Mouse (Mus musculus): ENCODE measurements around the gene Gm11541. TPM values are rescaled to one million over a fixed set of nuclear protein-coding genes. Genes with fewer than 3 reads are reported as not detected.
"Not testable (repeated sequence)": the region's sequence is repeated elsewhere in the genome, so short reads cannot be mapped to it uniquely, and the experiment has no call there.

Gene Gm11541
- polyA plus RNA-seq, 1 experiment from 2014 or later = not detected

- Histone ChIP-seq H3K4me1 (no peaks in the 10 kb centered on the region), H3K4me3 (replicated peaks) (no peak overlapping the region), H3K4me2 (no peak overlapping the region), H3K9ac (replicated peaks) (no peak overlapping the region), H3K36me3 (no peaks in the 10 kb centered on the region), H3K9me3 (replicated peaks) (no peaks in the 10 kb centered on the region), H3K27me3 (replicated peaks) (no peaks in the 10 kb centered on the region), H3K27ac (replicated peaks) (no peak overlapping the region)
- no peak for ATAC-seq (ENCODE audit: low FRiP score)
- 86% methylated on average over 6 of the region's 6 CpGs for WGBS
Observed at GRCm38 (mm10) chr11:94695508-94695907, 8.8 kb downstream of the Gm11541 start.

GRCm38 (mm10) chr11:94692502-94692901, 11.8 kb downstream of the Gm11541 start:
- not testable (repeated sequence) for H3K9me3 ChIP-seq (replicated peaks); H3K27ac ChIP-seq (replicated peaks); H3K4me1 ChIP-seq; H3K27me3 ChIP-seq (replicated peaks); H3K36me3 ChIP-seq; H3K4me3 ChIP-seq (replicated peaks); ATAC-seq (ENCODE audit: low FRiP score); H3K4me2 ChIP-seq; H3K9ac ChIP-seq (replicated peaks)

GRCm38 (mm10) chr11:94687178-94687577, 17.1 kb downstream of the Gm11541 start:
- no peaks in the 10 kb centered on the region for H3K4me1 ChIP-seq
- no peaks in the 10 kb centered on the region for H3K36me3 ChIP-seq
- H3K4me3 ChIP-seq (replicated peaks) = no peak overlapping the region
- ATAC-seq (ENCODE audit: low FRiP score) = no peak
- H3K27me3 ChIP-seq (replicated peaks) = no peaks in the 10 kb centered on the region
- WGBS = 84% methylated on average over 6 of the region's 6 CpGs
- no peak overlapping the region for H3K27ac ChIP-seq (replicated peaks)
- H3K4me2 ChIP-seq = no peak overlapping the region
- no peaks in the 10 kb centered on the region for H3K9me3 ChIP-seq (replicated peaks)
- H3K9ac ChIP-seq (replicated peaks) = no peak overlapping the region

- no peaks in the 10 kb centered on the region for H3K36me3 ChIP-seq
- no peak overlapping the region for H3K4me3 ChIP-seq (replicated peaks)
- H3K4me1 ChIP-seq = peaks cover 9% of the 10 kb centered on the region
- no peak overlapping the region for H3K27ac ChIP-seq (replicated peaks)
- WGBS = 84% methylated on average over 7 of the region's 7 CpGs
- no peak overlapping the region for H3K9ac ChIP-seq (replicated peaks)
- ATAC-seq (ENCODE audit: low FRiP score) = no peak
- no peaks in the 10 kb centered on the region for H3K27me3 ChIP-seq (replicated peaks)
- H3K9me3 ChIP-seq (replicated peaks) = no peaks in the 10 kb centered on the region
- H3K4me2 ChIP-seq = no peak overlapping the region
Observed at GRCm38 (mm10) chr11:94682427-94682826, 21.9 kb downstream of the Gm11541 start.

- 88% methylated on average over 4 of the region's 4 CpGs for WGBS
Observed at GRCm38 (mm10) chr11:94681640-94682039, 22.7 kb downstream of the Gm11541 start.

GRCm38 (mm10) chr11:94680639-94681038, 23.7 kb downstream of the Gm11541 start:
- no peak for ATAC-seq (ENCODE audit: low FRiP score)
- H3K4me3 ChIP-seq (replicated peaks) = no peak overlapping the region
- no peak overlapping the region for H3K27ac ChIP-seq (replicated peaks)

More at GRCm38 (mm10) chr11:94681640-94682039, 22.7 kb downstream of the Gm11541 start:
- no peak overlapping the region for H3K9ac ChIP-seq (replicated peaks)
- no peaks in the 10 kb centered on the region for H3K36me3 ChIP-seq
- H3K9me3 ChIP-seq (replicated peaks) = no peaks in the 10 kb centered on the region
- ATAC-seq (ENCODE audit: low FRiP score) = no peak
- peaks cover 10% of the 10 kb centered on the region for H3K4me1 ChIP-seq
- H3K27ac ChIP-seq (replicated peaks) = no peak overlapping the region
- no peak overlapping the region for H3K4me2 ChIP-seq
- no peaks in the 10 kb centered on the region for H3K27me3 ChIP-seq (replicated peaks)
- H3K4me3 ChIP-seq (replicated peaks) = no peak overlapping the region

GRCm38 (mm10) chr11:94677607-94678145, 26.6 kb downstream of the Gm11541 start:
- peak overlapping the region; percentile 44; the same call in 1 of the 2 replicates for H3K9ac ChIP-seq (replicated peaks)
- H3K36me3 ChIP-seq = no peaks in the 10 kb centered on the region
- peak overlapping the region; percentile 80 for H3K4me2 ChIP-seq
- peak overlapping the region; percentile 91 for H3K27ac ChIP-seq (replicated peaks)
- no peak for ATAC-seq (ENCODE audit: low FRiP score)
- H3K4me1 ChIP-seq = peaks cover 38% of the 10 kb centered on the region
- no peaks in the 10 kb centered on the region for H3K9me3 ChIP-seq (replicated peaks)
- H3K27me3 ChIP-seq (replicated peaks) = no peaks in the 10 kb centered on the region
- H3K4me3 ChIP-seq (replicated peaks) = peak overlapping the region; percentile 81
- 33% methylated on average over 15 of the region's 15 CpGs for WGBS

More at GRCm38 (mm10) chr11:94680639-94681038, 23.7 kb downstream of the Gm11541 start:
- H3K4me1 ChIP-seq = peaks cover 20% of the 10 kb centered on the region
- H3K9ac ChIP-seq (replicated peaks) = no peak overlapping the region
- H3K36me3 ChIP-seq = no peaks in the 10 kb centered on the region
- no peaks in the 10 kb centered on the region for H3K27me3 ChIP-seq (replicated peaks)
- no peaks in the 10 kb centered on the region for H3K9me3 ChIP-seq (replicated peaks)
- H3K4me2 ChIP-seq = no peak overlapping the region

DNA sequence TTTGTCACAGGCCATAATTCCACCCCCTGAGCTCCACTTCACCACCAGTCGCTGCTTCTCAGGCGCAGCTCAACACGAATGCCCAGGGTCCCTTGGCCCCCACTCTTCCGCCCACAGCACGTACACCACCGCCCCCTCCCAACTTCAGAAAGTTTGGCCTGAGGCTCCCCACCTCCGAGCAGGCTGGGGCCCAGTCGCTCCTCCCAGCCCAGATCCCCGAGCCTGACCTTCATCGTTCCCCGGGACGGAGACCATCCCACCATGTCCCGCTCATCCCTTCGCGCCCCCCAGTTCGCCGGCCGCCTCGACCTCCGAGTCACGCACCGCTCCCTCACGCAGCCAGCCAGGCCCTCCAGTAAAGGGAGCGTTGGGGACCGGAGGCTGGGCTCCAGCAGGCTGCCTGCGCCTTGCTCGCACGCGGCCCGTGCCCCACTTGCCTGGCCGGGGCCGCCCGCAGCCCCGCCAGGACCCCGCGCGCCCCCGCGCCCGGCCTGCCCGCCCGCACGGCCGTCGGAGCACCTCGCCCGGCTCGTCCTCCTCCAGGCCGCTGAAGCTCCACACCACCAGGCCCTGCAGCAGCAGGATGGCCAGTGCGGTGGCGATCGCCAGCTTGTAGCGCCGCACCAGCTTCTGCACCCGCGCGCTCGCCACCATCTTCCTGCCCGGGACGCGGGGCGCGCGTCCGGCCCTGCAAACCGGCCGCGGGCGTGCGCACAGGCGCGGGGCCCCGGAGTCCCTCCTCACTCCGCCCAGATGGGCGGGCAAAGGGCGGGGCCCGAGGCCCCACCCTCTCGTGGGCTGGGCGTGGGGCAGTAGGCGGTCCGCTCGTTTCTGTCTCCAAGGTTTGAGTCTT, 27.3 kb downstream of the Gm11541 start, which contains the start of gene Xylt2:
Gene Xylt2 (minus strand): TSS at position 762 of the 853 bp plus-strand sequence.
- Histone ChIP-seq H3K4me1 (peaks cover 45% of the 10 kb centered on the region), H3K36me3 (no peaks in the 10 kb centered on the region), H3K4me2 (peak within 1 kb of the TSS; percentile 80), H3K4me3 (replicated peaks) (peak within 1 kb of the TSS; percentile 81), H3K9ac (replicated peaks) (peak within 1 kb of the TSS; percentile 80), H3K27me3 (replicated peaks) (no peaks in the 10 kb centered on the region), H3K27ac (replicated peaks) (peak within 1 kb of the TSS; percentile 91), H3K9me3 (replicated peaks) (no peaks in the 10 kb centered on the region)
- ATAC-seq (ENCODE audit: low FRiP score) = peak; percentile 96
- WGBS = under 1% methylated on average over 79 of the region's 82 CpGs

GRCm38 (mm10) chr11:94676308-94676707, 28.0 kb downstream of the Gm11541 start:
- ATAC-seq (ENCODE audit: low FRiP score) = no peak
- Histone ChIP-seq H3K27ac (replicated peaks) (peak overlapping the region; percentile 91), H3K9ac (replicated peaks) (peak overlapping the region; percentile 80), H3K4me2 (peak overlapping the region; percentile 80), H3K9me3 (replicated peaks) (no peaks in the 10 kb centered on the region), H3K4me3 (replicated peaks) (peak overlapping the region; percentile 81), H3K27me3 (replicated peaks) (no peaks in the 10 kb centered on the region), H3K36me3 (no peaks in the 10 kb centered on the region), H3K4me1 (peaks cover 49% of the 10 kb centered on the region)
- 45% methylated on average over 4 of the region's 4 CpGs for WGBS

GRCm38 (mm10) chr11:94675446-94675845, 28.9 kb downstream of the Gm11541 start:
- Histone ChIP-seq H3K9me3 (replicated peaks) (no peaks in the 10 kb centered on the region), H3K4me2 (peak overlapping the region; percentile 80), H3K4me3 (replicated peaks) (0 out of 2 replicates have a peak overlapping the region, but pooled peaks have one; percentile 81), H3K9ac (replicated peaks) (0 out of 2 replicates have a peak overlapping the region, but pooled peaks have one; percentile 80), H3K36me3 (no peaks in the 10 kb centered on the region), H3K27me3 (replicated peaks) (no peaks in the 10 kb centered on the region), H3K27ac (replicated peaks) (no peak overlapping the region), H3K4me1 (peaks cover 49% of the 10 kb centered on the region)
- WGBS = 83% methylated on average over 5 of the region's 5 CpGs
- ATAC-seq (ENCODE audit: low FRiP score) = no peak

GRCm38 (mm10) chr11:94674984-94675383, 29.3 kb downstream of the Gm11541 start:
- no peak for ATAC-seq (ENCODE audit: low FRiP score)
- Histone ChIP-seq H3K4me3 (replicated peaks) (no peak overlapping the region), H3K4me1 (peaks cover 49% of the 10 kb centered on the region), H3K9ac (replicated peaks) (no peak overlapping the region), H3K27ac (replicated peaks) (no peak overlapping the region), H3K36me3 (0 out of 2 replicates have a peak, but pooled peaks cover 4% of the 10 kb centered on the region), H3K27me3 (replicated peaks) (no peaks in the 10 kb centered on the region), H3K4me2 (peak overlapping the region; percentile 80; the same call in 1 of the 2 replicates), H3K9me3 (replicated peaks) (no peaks in the 10 kb centered on the region)
- WGBS = 89% methylated on average over 5 of the region's 5 CpGs

GRCm38 (mm10) chr11:94665281-94665680, 39.0 kb downstream of the Gm11541 start:
- Histone ChIP-seq H3K4me1 (no peaks in the 10 kb centered on the region), H3K27me3 (replicated peaks) (no peaks in the 10 kb centered on the region), H3K4me2 (no peak overlapping the region), H3K9me3 (replicated peaks) (no peaks in the 10 kb centered on the region), H3K36me3 (peaks cover 86% of the 10 kb centered on the region), H3K9ac (replicated peaks) (no peak overlapping the region), H3K27ac (replicated peaks) (no peak overlapping the region), H3K4me3 (replicated peaks) (no peak overlapping the region)
- whole genome bisulfite sequencing = 94% methylated on average over 6 of the region's 6 CpGs
- ATAC-seq (ENCODE audit: low FRiP score) = no peak
